In the genomic region with DNA sequence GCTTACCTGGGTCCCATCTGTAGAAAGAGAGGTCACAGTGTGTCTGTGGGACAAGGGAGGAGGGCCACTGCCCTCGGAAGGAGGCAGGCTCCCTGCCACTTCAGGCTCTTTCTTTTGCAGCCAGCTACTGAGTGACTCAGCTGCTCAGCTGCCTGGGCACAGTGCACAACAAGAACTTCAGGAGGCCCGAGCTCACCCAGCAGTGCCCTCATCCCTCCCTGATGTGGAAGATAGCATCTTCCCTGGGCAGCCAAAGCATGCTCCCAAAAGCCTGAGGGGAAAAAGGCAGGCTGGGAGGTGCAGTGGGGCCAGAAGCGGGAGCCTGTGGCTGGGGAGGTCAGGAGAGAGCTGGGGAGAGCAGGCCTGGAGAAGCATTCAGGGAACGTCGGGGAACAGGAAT, we compare ENCODE assay signal across 13 mouse cellular contexts. TPM values are rescaled to one million over a fixed set of nuclear protein-coding genes. Genes with fewer than 3 reads are reported as not detected.
A peak's percentile ranks its signal among the peaks of the same experiment; 100 is the strongest.
DNase-seq lines count a peak whose midpoint lies in the region; ATAC-seq and TF ChIP-seq lines count a peak whose summit lies in the region.
"Had no signal": no experiment of that assay in that cellular context is flagged by ENCODE, and none has a peak within 500 bp of the region (broad histone marks: within the 10 kb centered on the region; RNA-seq: fewer than 3 reads in every experiment).

No protein-coding gene starts in this region.

- peak; percentile 45; the same call in 1 of the 2 replicates for ATAC-seq in kidney, postnatal 0 days (replicated peaks; ENCODE audit: low FRiP score, low read depth)
- ATAC-seq in embryonic facial prominence, embryonic 15.5 days (ENCODE audit: insufficient number of reproducible peaks, low FRiP score, low TSS enrichment, low read depth), result no peak
- ATAC-seq in cerebellum, adult (ENCODE audit: insufficient number of reproducible peaks, low FRiP score, low TSS enrichment), result no peak
- ATAC-seq: forebrain, embryonic 15.5 days; inflammation-experienced regulatory T-cells, adult 6 months had no signal

- H3K27ac ChIP-seq in gastrocnemius, adult 2 months, result peak overlapping the region; percentile 85
- peak overlapping the region; percentile 57 for H3K27ac ChIP-seq in kidney, postnatal 0 days
- H3K27ac ChIP-seq in embryonic facial prominence, embryonic 15.5 days (replicated peaks), result 0 out of 2 replicates have a peak overlapping the region, but pooled peaks have one; percentile 22
- H3K27ac ChIP-seq: forebrain, embryonic 15.5 days; neural tube, embryonic 12.5 days had no signal

- H3K4me2 ChIP-seq in kidney, postnatal 0 days (ENCODE audit: low read length), result no peak overlapping the region
- H3K4me2 ChIP-seq in embryonic facial prominence, embryonic 15.5 days (replicated peaks), result no peak overlapping the region
- H3K4me2 ChIP-seq: forebrain, embryonic 15.5 days; neural tube, embryonic 12.5 days had no signal

- DNase-seq in gastrocnemius, adult 2 months, result no peak
- DNase-seq in gastrocnemius, postnatal 4 days (ENCODE audit: low spot score in 2 of 2), result no peak
- DNase-seq in kidney, postnatal 0 days (ENCODE audit: low spot score), result no peak
- DNase-seq in kidney, adult 11 months, result no peak
- peak; percentile 49 for DNase-seq in 416B (ENCODE audit: low read depth)
- DNase-seq in urinary bladder, postnatal 25 days (ENCODE audit: low spot score), result no peak
- DNase-seq: cerebellum, postnatal 10 days; lung, postnatal 14 days had no signal

- WGBS in kidney, postnatal 0 days, result 34% methylated on average over 5 of the region's 5 CpGs
- 46% methylated on average over 5 of the region's 5 CpGs for WGBS in embryonic facial prominence, embryonic 15.5 days

- no peak overlapping the region for H3K9ac ChIP-seq in kidney, postnatal 0 days (ENCODE audit: low read depth, low read length)
- H3K9ac ChIP-seq in embryonic facial prominence, embryonic 15.5 days, result no peak overlapping the region
- H3K9ac ChIP-seq: forebrain, embryonic 15.5 days; neural tube, embryonic 12.5 days had no signal

- intact Hi-C loops in gastrocnemius, adult 2 months (cut with DNase I), result no loop called here

- H3K27me3 ChIP-seq in kidney, postnatal 0 days (ENCODE audit: insufficient read depth, low read length), result no peaks in the 10 kb centered on the region
- H3K27me3 ChIP-seq in embryonic facial prominence, embryonic 15.5 days, result no peaks in the 10 kb centered on the region
- H3K27me3 ChIP-seq: forebrain, embryonic 15.5 days; neural tube, embryonic 12.5 days had no signal

- H3K9me3 ChIP-seq in kidney, postnatal 0 days (replicated peaks; ENCODE audit: low read length), result no peaks in the 10 kb centered on the region
- no peaks in the 10 kb centered on the region for H3K9me3 ChIP-seq in embryonic facial prominence, embryonic 15.5 days (replicated peaks)
- H3K9me3 ChIP-seq: forebrain, embryonic 15.5 days; neural tube, embryonic 12.5 days had no signal

- peaks cover 7% of the 10 kb centered on the region; the same call in 1 of the 2 replicates for H3K36me3 ChIP-seq in kidney, postnatal 0 days (ENCODE audit: insufficient read depth, low read length)
- peaks cover 15% of the 10 kb centered on the region; the same call in 1 of the 2 replicates for H3K36me3 ChIP-seq in embryonic facial prominence, embryonic 15.5 days

- peaks cover 30% of the 10 kb centered on the region for H3K4me1 ChIP-seq in kidney, postnatal 0 days (replicated peaks; ENCODE audit: insufficient read depth, low read length)
- H3K4me1 ChIP-seq in embryonic facial prominence, embryonic 15.5 days, result peaks cover 45% of the 10 kb centered on the region

- peak overlapping the region; percentile 34 for H3K4me3 ChIP-seq in gastrocnemius, adult 2 months
- no peak overlapping the region for H3K4me3 ChIP-seq in kidney, postnatal 0 days (replicated peaks; ENCODE audit: low read depth, low read length)
- H3K4me3 ChIP-seq in embryonic facial prominence, embryonic 15.5 days (replicated peaks), result no peak overlapping the region
- H3K4me3 ChIP-seq: forebrain, embryonic 15.5 days; neural tube, embryonic 12.5 days had no signal

- no peak for TF ChIP-seq CTCF in gastrocnemius, adult 2 months (IDR thresholded peaks at IDR 0.05)
- no peak for TF ChIP-seq CTCF in kidney, postnatal 0 days (IDR thresholded peaks at IDR 0.05; ENCODE audit: low read depth)

RNA-seq across cellular contexts. Expression of a gene that starts 29.6 kb away (rescaled TPM):
- 10 to 100 TPM; 10.2 to 11.6 TPM for total RNA-seq in gastrocnemius, adult 2 months (2021)
- total RNA-seq in gastrocnemius, postnatal 4 days (2021), result 10 to 100 TPM; 53.6 to 57.9 TPM
- polyA plus RNA-seq in kidney, postnatal 0 days (2015; fragmentation: Nextera tagmentation; extraction: Ambion mirVana), result 24.5 and 24.7 TPM in 2 replicates
- polyA plus RNA-seq in embryonic facial prominence, embryonic 15.5 days (2015; fragmentation: Nextera tagmentation; extraction: Ambion mirVana), result 37.6 and 37.9 TPM in 2 replicates

RNA-seq across cellular contexts. Expression of a gene that starts 36.4 kb away (rescaled TPM):
- 10 to 100 TPM; 44.5 to 47.1 TPM for total RNA-seq in gastrocnemius, adult 2 months (2021)
- total RNA-seq in gastrocnemius, postnatal 4 days (2021), result 10 to 100 TPM; 32.6 to 35.4 TPM
- polyA plus RNA-seq in kidney, postnatal 0 days (2015; fragmentation: Nextera tagmentation; extraction: Ambion mirVana), result 86.9 and 108 TPM in 2 replicates
- polyA plus RNA-seq in embryonic facial prominence, embryonic 15.5 days (2015; fragmentation: Nextera tagmentation; extraction: Ambion mirVana), result 51.2 and 52.7 TPM in 2 replicates

RNA-seq across cellular contexts. Expression of a gene that starts 46.9 kb away (rescaled TPM):
- 10 to 100 TPM in 1 of 2 experiments, 1 to 10 TPM in 1; 9.8 to 13.6 TPM for total RNA-seq in gastrocnemius, adult 2 months (2021)
- total RNA-seq in gastrocnemius, postnatal 4 days (2021), result 10 to 100 TPM in 1 of 2 experiments, 1 to 10 TPM in 1; 9.4 to 11.0 TPM
- 27.5 and 29.2 TPM in 2 replicates for polyA plus RNA-seq in kidney, postnatal 0 days (2015; fragmentation: Nextera tagmentation; extraction: Ambion mirVana)
- polyA plus RNA-seq in embryonic facial prominence, embryonic 15.5 days (2015; fragmentation: Nextera tagmentation; extraction: Ambion mirVana), result 11.8 and 12.9 TPM in 2 replicates
- polyA plus RNA-seq: inflammation-experienced regulatory T-cells, adult 6 months had no signal

Comparison
In these comparisons a context has a peak if more than half of its experiments do, and no peak if none do; other contexts are left out.
1. RNA of a gene that starts 29.6 kb away (total RNA-seq): 53.6 to 57.9 TPM in gastrocnemius, postnatal 4 days; 10.2 to 11.6 TPM in gastrocnemius, adult 2 months; every median in the first group is over 4 times any median in the second.
2. H3K27ac ChIP-seq: peak in every context shown above with its lines; median percentile 85 in gastrocnemius, adult 2 months; 57 in kidney, postnatal 0 days; 22 in embryonic facial prominence, embryonic 15.5 days.